Mouse (Mus musculus): Measurements from ENCODE around the gene Trappc3l. TPM values are rescaled to one million over a fixed set of nuclear protein-coding genes. Genes with fewer than 3 reads are reported as not detected.

Trappc3l gene
- polyA plus RNA-seq, 1 experiment from 2014 or later, result not detected

- 66% methylated on average over 6 of the region's 6 CpGs for WGBS
- Histone ChIP-seq H3K4me1 (replicated peaks; ENCODE audit: insufficient read depth, low read length) (peaks cover 4% of the 10 kb centered on the region; the same call in 1 of the 2 replicates), H3K27me3 (ENCODE audit: insufficient read depth, low read length) (no peaks in the 10 kb centered on the region), H3K9me3 (replicated peaks; ENCODE audit: low read length) (no peaks in the 10 kb centered on the region), H3K27ac (no peak overlapping the region), H3K36me3 (ENCODE audit: insufficient read depth, low read length) (no peaks in the 10 kb centered on the region), H3K9ac (ENCODE audit: low read depth, low read length) (no peak overlapping the region), H3K4me2 (ENCODE audit: low read length) (no peak overlapping the region), H3K4me3 (replicated peaks; ENCODE audit: low read depth, low read length) (no peak overlapping the region)
- no peak for TF ChIP-seq CTCF (IDR thresholded peaks at IDR 0.05; ENCODE audit: low read depth)
- DNase-seq (ENCODE audit: low spot score) (peak; percentile 19), ATAC-seq (replicated peaks; ENCODE audit: low FRiP score, low read depth) (no peak)
Observed at GRCm38 (mm10) chr10:34128391-34128790, 91.0 kb downstream of the Trappc3l start.

GRCm38 (mm10) chr10:34131356-34131755, 94.0 kb downstream of the Trappc3l start:
- no peaks in the 10 kb centered on the region for H3K9me3 ChIP-seq (replicated peaks; ENCODE audit: low read length)
- H3K27ac ChIP-seq, result no peak overlapping the region
- TF ChIP-seq CTCF (IDR thresholded peaks at IDR 0.05; ENCODE audit: low read depth), result no peak
- H3K4me2 ChIP-seq (ENCODE audit: low read length), result no peak overlapping the region
- no peaks in the 10 kb centered on the region for H3K36me3 ChIP-seq (ENCODE audit: insufficient read depth, low read length)
- H3K27me3 ChIP-seq (ENCODE audit: insufficient read depth, low read length), result no peaks in the 10 kb centered on the region
- WGBS, result 82% methylated on average over 2 of the region's 2 CpGs
- ATAC-seq (replicated peaks; ENCODE audit: low FRiP score, low read depth) (no peak), DNase-seq (ENCODE audit: low spot score) (no peak)
- H3K9ac ChIP-seq (ENCODE audit: low read depth, low read length), result no peak overlapping the region
- H3K4me1 ChIP-seq (replicated peaks; ENCODE audit: insufficient read depth, low read length), result peaks cover 4% of the 10 kb centered on the region; the same call in 1 of the 2 replicates
- H3K4me3 ChIP-seq (replicated peaks; ENCODE audit: low read depth, low read length), result no peak overlapping the region

DNA sequence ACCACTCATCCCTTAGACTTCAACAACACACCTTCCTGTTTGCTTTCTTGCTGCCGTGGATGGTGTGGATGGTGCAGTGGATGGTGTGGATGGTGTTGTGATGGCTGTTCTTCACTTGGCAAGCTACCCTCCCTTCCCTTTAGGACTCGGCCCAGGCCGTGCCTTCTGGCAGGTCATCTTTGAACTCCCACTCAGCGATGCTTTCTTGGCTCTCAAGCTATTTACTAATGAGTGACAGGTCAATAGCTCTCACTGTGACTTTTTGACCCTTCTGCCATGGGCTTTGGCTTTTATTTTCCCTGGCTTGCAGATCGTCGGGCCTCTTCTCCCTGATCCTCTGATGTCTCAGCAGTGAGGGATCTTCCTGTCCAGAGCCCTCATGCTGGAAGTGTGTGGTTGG, 99.0 kb downstream of the Trappc3l start:
- 12% methylated on average over 6 of the region's 6 CpGs for WGBS

GRCm38 (mm10) chr10:34138027-34138426, 100.6 kb downstream of the Trappc3l start:
- DNase-seq (ENCODE audit: low spot score), result no peak
- no peak for ATAC-seq (replicated peaks; ENCODE audit: low FRiP score, low read depth)
- WGBS, result 66% methylated on average over 6 of the region's 6 CpGs
- H3K4me3 ChIP-seq (replicated peaks; ENCODE audit: low read depth, low read length), result no peak overlapping the region
- no peaks in the 10 kb centered on the region; the same call in 1 of the 2 replicates for H3K9me3 ChIP-seq (replicated peaks; ENCODE audit: low read length)
- no peaks in the 10 kb centered on the region for H3K36me3 ChIP-seq (ENCODE audit: insufficient read depth, low read length)
- H3K27ac ChIP-seq, result no peak overlapping the region
- no peak overlapping the region for H3K4me2 ChIP-seq (ENCODE audit: low read length)
- no peak for TF ChIP-seq CTCF (IDR thresholded peaks at IDR 0.05; ENCODE audit: low read depth)
- no peak overlapping the region for H3K9ac ChIP-seq (ENCODE audit: low read depth, low read length)
- H3K27me3 ChIP-seq (ENCODE audit: insufficient read depth, low read length), result no peaks in the 10 kb centered on the region
- no peaks in the 10 kb centered on the region for H3K4me1 ChIP-seq (replicated peaks; ENCODE audit: insufficient read depth, low read length)

More for the DNA sequence above, 99.0 kb downstream of the Trappc3l start:
- Histone ChIP-seq H3K4me3 (replicated peaks; ENCODE audit: low read depth, low read length) (no peak overlapping the region), H3K9ac (ENCODE audit: low read depth, low read length) (no peak overlapping the region), H3K4me1 (replicated peaks; ENCODE audit: insufficient read depth, low read length) (no peaks in the 10 kb centered on the region), H3K36me3 (ENCODE audit: insufficient read depth, low read length) (no peaks in the 10 kb centered on the region), H3K27ac (no peak overlapping the region), H3K9me3 (replicated peaks; ENCODE audit: low read length) (no peaks in the 10 kb centered on the region), H3K4me2 (ENCODE audit: low read length) (no peak overlapping the region), H3K27me3 (ENCODE audit: insufficient read depth, low read length) (no peaks in the 10 kb centered on the region)
- ATAC-seq (replicated peaks; ENCODE audit: low FRiP score, low read depth), result no peak; the same call in 1 of the 2 replicates
- TF ChIP-seq CTCF (IDR thresholded peaks at IDR 0.05; ENCODE audit: low read depth), result no peak
- peak; percentile 5 for DNase-seq (ENCODE audit: low spot score)

- Histone ChIP-seq H3K4me3 (replicated peaks; ENCODE audit: low read depth, low read length) (no peak overlapping the region), H3K9ac (ENCODE audit: low read depth, low read length) (no peak overlapping the region), H3K27ac (no peak overlapping the region), H3K4me2 (ENCODE audit: low read length) (no peak overlapping the region), H3K27me3 (ENCODE audit: insufficient read depth, low read length) (no peaks in the 10 kb centered on the region), H3K9me3 (replicated peaks; ENCODE audit: low read length) (no peaks in the 10 kb centered on the region; the same call in 1 of the 2 replicates), H3K4me1 (replicated peaks; ENCODE audit: insufficient read depth, low read length) (no peaks in the 10 kb centered on the region), H3K36me3 (ENCODE audit: insufficient read depth, low read length) (no peaks in the 10 kb centered on the region)
- 77% methylated on average over 4 of the region's 4 CpGs for WGBS
- DNase-seq (ENCODE audit: low spot score) (no peak), ATAC-seq (replicated peaks; ENCODE audit: low FRiP score, low read depth) (no peak)
- TF ChIP-seq CTCF (IDR thresholded peaks at IDR 0.05; ENCODE audit: low read depth), result no peak
Observed at GRCm38 (mm10) chr10:34139768-34140167, 102.4 kb downstream of the Trappc3l start.

- Histone ChIP-seq H3K4me2 (ENCODE audit: low read length) (no peak overlapping the region), H3K4me3 (replicated peaks; ENCODE audit: low read depth, low read length) (no peak overlapping the region), H3K27me3 (ENCODE audit: insufficient read depth, low read length) (no peaks in the 10 kb centered on the region), H3K27ac (no peak overlapping the region), H3K9me3 (replicated peaks; ENCODE audit: low read length) (no peaks in the 10 kb centered on the region; the same call in 1 of the 2 replicates), H3K9ac (ENCODE audit: low read depth, low read length) (no peak overlapping the region), H3K4me1 (replicated peaks; ENCODE audit: insufficient read depth, low read length) (no peaks in the 10 kb centered on the region), H3K36me3 (ENCODE audit: insufficient read depth, low read length) (no peaks in the 10 kb centered on the region)
- no peak for ATAC-seq (replicated peaks; ENCODE audit: low FRiP score, low read depth)
- TF ChIP-seq CTCF (IDR thresholded peaks at IDR 0.05; ENCODE audit: low read depth), result no peak
- WGBS, result 83% methylated on average over 2 of the region's 2 CpGs
- DNase-seq (ENCODE audit: low spot score), result no peak
Observed at GRCm38 (mm10) chr10:34141693-34142092, 104.3 kb downstream of the Trappc3l start.

DNA sequence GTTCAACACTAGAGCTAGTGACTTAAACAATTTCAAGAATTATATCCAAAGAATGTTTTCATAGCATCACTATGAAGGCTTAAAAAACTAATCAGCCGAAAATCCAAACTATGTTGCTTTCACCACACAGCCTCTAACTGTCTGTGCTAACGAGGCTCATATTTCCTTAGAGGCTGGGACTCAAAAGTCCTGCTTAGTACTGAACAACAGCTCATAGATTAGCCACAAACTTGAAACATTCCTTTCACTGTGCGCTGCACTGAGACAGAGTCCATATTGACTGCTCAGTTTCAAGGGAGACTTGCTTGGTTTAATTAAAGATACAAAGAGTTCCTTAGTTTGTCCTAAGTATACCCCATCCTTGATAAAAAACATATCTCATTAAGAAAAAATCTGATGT, 112.4 kb downstream of the Trappc3l start:
- peak; percentile 68 for DNase-seq (ENCODE audit: low spot score)
- 38% methylated on average over 3 of the region's 3 CpGs for WGBS

More for the DNA sequence above, 112.4 kb downstream of the Trappc3l start:
- no peaks in the 10 kb centered on the region for H3K36me3 ChIP-seq (ENCODE audit: insufficient read depth, low read length)
- no peak overlapping the region for H3K4me3 ChIP-seq (replicated peaks; ENCODE audit: low read depth, low read length)
- H3K4me1 ChIP-seq (replicated peaks; ENCODE audit: insufficient read depth, low read length), result no peaks in the 10 kb centered on the region
- H3K27me3 ChIP-seq (ENCODE audit: insufficient read depth, low read length), result no peaks in the 10 kb centered on the region
- no peak overlapping the region for H3K27ac ChIP-seq
- no peak overlapping the region for H3K9ac ChIP-seq (ENCODE audit: low read depth, low read length)
- ATAC-seq (replicated peaks; ENCODE audit: low FRiP score, low read depth), result peak; percentile 21; the same call in 1 of the 2 replicates
- no peak for TF ChIP-seq CTCF (IDR thresholded peaks at IDR 0.05; ENCODE audit: low read depth)
- H3K9me3 ChIP-seq (replicated peaks; ENCODE audit: low read length), result no peaks in the 10 kb centered on the region
- H3K4me2 ChIP-seq (ENCODE audit: low read length), result no peak overlapping the region

Measured in kidney, postnatal 0 days (tissue).